Mouse (Mus musculus): ENCODE measurements around the gene Anxa2.

GRCm38 (mm10) chr9:69459876-69460275 lies 6.5 kb downstream of the Anxa2 start:
- TF ChIP-seq CTCF (IDR thresholded peaks at IDR 0.05; ENCODE audit: extremely low read depth, insufficient read depth, low read length) (no peak), POLR2A (IDR thresholded peaks at IDR 0.05; ENCODE audit: extremely low read depth, insufficient read depth, low read length) (no peak)
